In the genomic region with DNA sequence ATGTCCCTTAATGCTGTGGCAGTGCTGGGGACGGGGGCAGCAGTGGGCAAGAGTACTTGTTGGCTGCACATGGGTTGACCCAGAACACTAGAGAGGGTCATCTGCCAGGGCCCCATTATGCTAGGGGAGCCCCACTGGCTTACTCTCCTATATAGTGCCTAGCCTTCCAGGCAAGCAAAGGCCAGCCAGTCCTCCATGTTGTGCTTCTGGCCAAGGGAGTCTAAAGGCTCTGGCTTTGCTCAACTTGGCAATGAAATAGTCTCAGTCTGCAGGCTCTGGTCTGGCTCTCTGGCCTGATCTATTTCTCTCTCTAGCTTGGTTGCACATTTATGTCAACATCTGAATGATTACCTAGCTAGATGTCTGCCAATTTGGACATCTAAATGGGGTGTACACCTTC, we compare ENCODE assay signal across 25 mouse cellular contexts. TPM values are rescaled to one million over a fixed set of nuclear protein-coding genes. Genes with fewer than 3 reads are reported as not detected.
"Had no signal": no experiment of that assay in that cellular context is flagged by ENCODE, and none has a peak within 500 bp of the region (broad histone marks: within the 10 kb centered on the region; RNA-seq: fewer than 3 reads in every experiment).

No protein-coding gene starts in this region.

- H3K27me3 ChIP-seq: liver, embryonic 15.5 days; lung, embryonic 15.5 days; megakaryocyte, embryonic 14.5 days; midbrain, embryonic 13.5 days; midbrain, embryonic 15.5 days; neural tube, embryonic 12.5 days; stomach, embryonic 15.5 days had no signal

- H3K36me3 ChIP-seq: liver, embryonic 15.5 days; lung, embryonic 15.5 days; midbrain, embryonic 13.5 days; midbrain, embryonic 15.5 days; neural tube, embryonic 12.5 days; stomach, embryonic 15.5 days had no signal

- H3K4me3 ChIP-seq: liver, embryonic 15.5 days; lung, embryonic 15.5 days; megakaryocyte, embryonic 14.5 days; midbrain, embryonic 13.5 days; midbrain, embryonic 15.5 days; neural tube, embryonic 12.5 days; stomach, embryonic 15.5 days had no signal

- DNase-seq: liver, postnatal 0 days; lung, adult 2 months; lung, postnatal 14 days; lung, postnatal 36 days; right cerebral cortex, postnatal 14 days; thymus, adult 2 months; thymus, postnatal 25 days; thymus, postnatal 4 days had no signal

- H3K27ac ChIP-seq: liver, embryonic 15.5 days; lung, embryonic 15.5 days; macrophage; midbrain, embryonic 13.5 days; midbrain, embryonic 15.5 days; neural tube, embryonic 12.5 days; stomach, embryonic 15.5 days; stomach, postnatal 0 days had no signal

- H3K9ac ChIP-seq: liver, embryonic 15.5 days; liver, postnatal 0 days; lung, embryonic 15.5 days; midbrain, embryonic 13.5 days; midbrain, embryonic 15.5 days; neural tube, embryonic 12.5 days; stomach, embryonic 15.5 days had no signal

- H3K4me1 ChIP-seq: liver, embryonic 15.5 days; lung, embryonic 15.5 days; megakaryocyte, embryonic 14.5 days; midbrain, embryonic 13.5 days; midbrain, embryonic 15.5 days; neural tube, embryonic 12.5 days; stomach, embryonic 15.5 days had no signal

RNA-seq across cellular contexts. Expression of a gene that starts 7.1 kb away (rescaled TPM):
- total RNA-seq: megakaryocyte progenitor cell, adult 5-6 weeks had no signal
- polyA plus RNA-seq: macrophage; midbrain, embryonic 13.5 days; neural tube, embryonic 14.5 days had no signal

RNA-seq across cellular contexts. Expression of a gene that starts 9.7 kb away (rescaled TPM):
- total RNA-seq: megakaryocyte progenitor cell, adult 5-6 weeks; midbrain, postnatal 0 days; monocyte, adult 5-6 weeks; neutrophil, adult 5-6 weeks had no signal
- polyA plus RNA-seq: liver, embryonic 15.5 days; liver, postnatal 0 days; lung, adult 2 months; lung, embryonic 15.5 days; macrophage; midbrain, embryonic 11.5 days; midbrain, embryonic 13.5 days; midbrain, embryonic 15.5 days; midbrain, postnatal 0 days; neural tube, embryonic 12.5 days; spleen, adult 2 months; stomach, embryonic 15.5 days; thymus, adult 2 months had no signal

RNA-seq across cellular contexts. Expression of a gene that starts 40.3 kb away (rescaled TPM):
- total RNA-seq: megakaryocyte progenitor cell, adult 5-6 weeks; midbrain, postnatal 0 days; monocyte, adult 5-6 weeks; neutrophil, adult 5-6 weeks had no signal
- polyA plus RNA-seq: liver, embryonic 15.5 days; liver, postnatal 0 days; lung, adult 2 months; lung, embryonic 15.5 days; lung, postnatal 0 days; macrophage; midbrain, embryonic 11.5 days; midbrain, embryonic 13.5 days; midbrain, embryonic 15.5 days; midbrain, postnatal 0 days; neural tube, embryonic 12.5 days; neural tube, embryonic 14.5 days; spleen, adult 2 months; stomach, embryonic 15.5 days; stomach, postnatal 0 days had no signal

RNA-seq across cellular contexts. Expression of a gene that starts 59.4 kb away (rescaled TPM):
- total RNA-seq: megakaryocyte progenitor cell, adult 5-6 weeks; monocyte, adult 5-6 weeks; neutrophil, adult 5-6 weeks had no signal
- polyA plus RNA-seq: liver, postnatal 0 days; lung, postnatal 0 days; macrophage; midbrain, embryonic 11.5 days had no signal
